Mouse (Mus musculus): ENCODE data around the gene Trak2.
"Not testable (repeated sequence)": the region's sequence is repeated elsewhere in the genome, so short reads cannot be mapped to it uniquely, and the experiment has no call there.

Gene Trak2

GRCm38 (mm10) chr1:58973366-58974221 is at the start of gene Trak2, which contains the start of gene Stradb:
TSS of gene Trak2 (minus strand) at chr1:58973430.
TSS of gene Stradb (plus strand) at chr1:58973522.
- CTCF ChIA-PET: no interaction called here

GRCm38 (mm10) chr1:59021556-59021955 is 48.3 kb upstream of the Trak2 start:
- CTCF ChIA-PET: no interaction called here

- CTCF ChIA-PET: no interaction called here
These were observed 36.0 kb upstream of the Trak2 start for GRCm38 (mm10) chr1:59009250-59009649.

- CTCF ChIA-PET: no interaction called here
These were observed 22.1 kb upstream of the Trak2 start for GRCm38 (mm10) chr1:58995313-58995712.

GRCm38 (mm10) chr1:58993723-58994122 is 20.5 kb upstream of the Trak2 start:
- CTCF ChIA-PET: interaction anchor here (0.6 kb wide), 2 partner anchors 93 to 181 kb away, joined by 3 read pairs; no protein-coding TSS in a partner anchor

- CTCF ChIA-PET: interaction anchor here (0.6 kb wide), 1 partner anchor 92 kb away, joined by 3 read pairs; no protein-coding TSS in a partner anchor
These were observed 19.9 kb upstream of the Trak2 start for GRCm38 (mm10) chr1:58993144-58993543.

GRCm38 (mm10) chr1:58984586-58984985 is 11.4 kb upstream of the Trak2 start:
- CTCF ChIA-PET: no interaction called here

GRCm38 (mm10) chr1:58982276-58982675 is 9.0 kb upstream of the Trak2 start:
- CTCF ChIA-PET: no interaction called here

GRCm38 (mm10) chr1:58972851-58973365 is 322 bp downstream of the Trak2 start:
- CTCF ChIA-PET: interaction anchor here (0.7 to 1.0 kb wide), 2 partner anchors 9 to 77 kb away, joined by 3 to 5 read pairs; no protein-coding TSS in a partner anchor

GRCm38 (mm10) chr1:58971097-58971496 is 2.1 kb downstream of the Trak2 start:
- CTCF ChIA-PET: no interaction called here

GRCm38 (mm10) chr1:58970054-58970453 is 3.2 kb downstream of the Trak2 start:
- CTCF ChIA-PET: interaction anchor here (2.7 kb wide), 1 partner anchor 18 kb away, joined by 7 read pairs; no protein-coding TSS in a partner anchor

GRCm38 (mm10) chr1:58967534-58967933 is 5.7 kb downstream of the Trak2 start:
- CTCF ChIA-PET: interaction anchor here (0.8 to 2.7 kb wide), 2 partner anchors 15 to 72 kb away, joined by 3 to 7 read pairs; no protein-coding TSS in a partner anchor

GRCm38 (mm10) chr1:58962865-58963264 is 10.4 kb downstream of the Trak2 start:
- CTCF ChIA-PET: no interaction called here

GRCm38 (mm10) chr1:58962418-58962817 is 10.8 kb downstream of the Trak2 start:
- CTCF ChIA-PET: no interaction called here

GRCm38 (mm10) chr1:58961152-58961893 is 11.9 kb downstream of the Trak2 start:
- CTCF ChIA-PET: no interaction called here

- CTCF ChIA-PET: no interaction called here
These were observed 13.5 kb downstream of the Trak2 start for GRCm38 (mm10) chr1:58959682-58960081.

- CTCF ChIA-PET: not testable (repeated sequence)
These were observed 14.3 kb downstream of the Trak2 start for GRCm38 (mm10) chr1:58958789-58959526.

- CTCF ChIA-PET: interaction anchor here (0.7 kb wide), 1 partner anchor 301 kb away, joined by 4 read pairs; no protein-coding TSS in a partner anchor
These were observed 15.3 kb downstream of the Trak2 start for GRCm38 (mm10) chr1:58957931-58958330.

- CTCF ChIA-PET: no interaction called here
These were observed 17.0 kb downstream of the Trak2 start for GRCm38 (mm10) chr1:58956229-58956628.

- CTCF ChIA-PET: no interaction called here
These were observed 17.5 kb downstream of the Trak2 start for GRCm38 (mm10) chr1:58955716-58956115.

- CTCF ChIA-PET: no interaction called here
These were observed 18.4 kb downstream of the Trak2 start for GRCm38 (mm10) chr1:58954578-58955410.
